Mouse (Mus musculus) limb, embryonic 11.5 days (tissue): ENCODE measurements around the gene Stap1. TPM values are rescaled to one million over a fixed set of nuclear protein-coding genes. Genes with fewer than 3 reads are reported as not detected.

Source experiments
- ATAC-seq: fragments of 200-750 bp; cut with Nextera tagmentation; 2 replicates; pipeline ENCODE4 v1.8.0; 2017; ENCODE audit warnings: low read depth; ENCODE audit not compliant: insufficient number of reproducible peaks, low FRiP score, low TSS enrichment
- DNase-seq: peaks from one replicate; pipeline ENCODE4 v3.0.0-alpha.2; 2015; ENCODE audit warnings: low spot score
- H3K27ac ChIP-seq: fragments of 300-500 bp; sonication (generic); replicated peaks from 2 replicates; pipeline ENCODE4 v1.5.1; 2014; ENCODE audit warnings: low read depth, mild to moderate bottlenecking, low read length
- H3K27me3 ChIP-seq: fragments of 300-500 bp; sonication (generic); 2 replicates; pipeline ENCODE4 v1.6.1; 2014; ENCODE audit warnings: mild to moderate bottlenecking, low read length, mixed read lengths; ENCODE audit not compliant: control insufficient read depth, insufficient read depth
- H3K36me3 ChIP-seq: fragments of 300-500 bp; sonication (generic); 2 replicates; pipeline ENCODE4 v1.6.1; 2014; ENCODE audit warnings: mild to moderate bottlenecking, low read length, moderate library complexity, mixed read lengths; ENCODE audit not compliant: control insufficient read depth, insufficient read depth
- H3K4me1 ChIP-seq: fragments of 300-500 bp; sonication (generic); 2 replicates; pipeline ENCODE4 v1.6.1; 2014; ENCODE audit warnings: low read length, mixed read lengths; ENCODE audit not compliant: control insufficient read depth, insufficient read depth
- H3K4me2 ChIP-seq: fragments of 300-500 bp; sonication (generic); 2 replicates; pipeline ENCODE4 v1.6.1; 2014; ENCODE audit warnings: low read depth, mild to moderate bottlenecking, moderate library complexity; ENCODE audit not compliant: severe bottlenecking
- H3K4me3 ChIP-seq: fragments of 300-500 bp; sonication (generic); 2 replicates; pipeline ENCODE4 v1.5.1; 2014; ENCODE audit warnings: low read depth, low read length
- H3K9ac ChIP-seq: fragments of 300-500 bp; sonication (generic); 2 replicates; pipeline ENCODE4 v1.6.1; 2014; ENCODE audit warnings: mild to moderate bottlenecking, low read length
- H3K9me3 ChIP-seq: fragments of 300-500 bp; sonication (generic); 2 replicates; pipeline ENCODE4 v1.6.1; 2016; ENCODE audit warnings: low read length; ENCODE audit not compliant: control insufficient read depth
- WGBS: fragments of 180-500 bp; shearing (Covaris S2); extraction: QIAGEN DNeasy Blood & Tissue Kit; methylation state at CpG from one replicate; pipeline ENCODE4 v1.1.7; 2014; 5-methylcytosine and 5-hydroxymethylcytosine counted together
- polyA plus RNA-seq: library from polyadenylated mRNA; unstranded; fragments of >200 nt; fragmentation: Nextera tagmentation; extraction: Ambion mirVana; gene quantifications from 2 replicates; pipeline ENCODE4 v1.2.1, GENCODE M21; 2014

Stap1 gene
- polyA plus RNA-seq, result 0.10 and 0.12 TPM in 2 replicates

DNA sequence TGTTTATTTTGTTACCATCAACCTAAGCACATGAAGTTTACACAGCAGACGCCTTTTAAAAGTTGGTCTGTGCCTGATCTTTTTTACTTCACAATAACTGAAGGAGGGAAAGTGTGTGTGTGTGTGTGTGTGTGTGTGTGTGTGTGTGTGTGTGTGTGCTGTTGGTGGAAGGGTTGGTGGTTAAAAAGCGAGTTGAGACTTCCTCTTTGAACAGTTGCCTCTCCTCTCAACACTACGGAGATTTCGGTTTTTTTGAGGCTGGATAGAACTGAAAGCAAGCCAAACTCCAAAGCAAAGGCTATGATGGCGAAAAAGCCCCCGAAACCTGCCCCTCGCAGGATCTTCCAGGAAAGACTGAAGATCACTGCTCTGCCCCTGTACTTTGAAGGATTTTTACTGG lies at the start of gene Stap1:
Stap1 (plus strand) TSS at position 209 of the 400 bp plus-strand sequence.
- H3K36me3 ChIP-seq, result no peaks in the 10 kb centered on the region
- WGBS, result 76% methylated on average over 7 of the region's 7 CpGs
- H3K9ac ChIP-seq, result no peak within 1 kb of the TSS
- no peak within 1 kb of the TSS for H3K4me3 ChIP-seq
- no peaks in the 10 kb centered on the region for H3K4me1 ChIP-seq
- H3K9me3 ChIP-seq, result no peaks in the 10 kb centered on the region
- no peak for ATAC-seq
- no peaks in the 10 kb centered on the region for H3K27me3 ChIP-seq
- H3K4me2 ChIP-seq, result no peak within 1 kb of the TSS
- no peak for DNase-seq
- no peak within 1 kb of the TSS for H3K27ac ChIP-seq

GRCm38 (mm10) chr5:86029820-86030219 lies 41.7 kb upstream of the Stap1 start:
- WGBS, result 83% methylated on average over 2 of the region's 2 CpGs
- no peak for DNase-seq
- peaks cover 4% of the 10 kb centered on the region; the same call in 1 of the 2 replicates for H3K36me3 ChIP-seq

GRCm38 (mm10) chr5:86063501-86063900 lies 8.0 kb upstream of the Stap1 start:
- no peak for DNase-seq
- H3K27ac ChIP-seq, result no peak overlapping the region
- no peaks in the 10 kb centered on the region for H3K27me3 ChIP-seq
- H3K4me1 ChIP-seq, result no peaks in the 10 kb centered on the region
- WGBS, result 100% methylated on average over 1 of the region's 1 CpGs
- no peaks in the 10 kb centered on the region for H3K9me3 ChIP-seq
- no peak for ATAC-seq
- H3K9ac ChIP-seq, result no peak overlapping the region
- H3K4me2 ChIP-seq, result peak overlapping the region; percentile 12; the same call in 1 of the 2 replicates
- H3K4me3 ChIP-seq, result no peak overlapping the region
- no peaks in the 10 kb centered on the region for H3K36me3 ChIP-seq

More at GRCm38 (mm10) chr5:86029820-86030219, 41.7 kb upstream of the Stap1 start:
- no peak overlapping the region for H3K4me2 ChIP-seq
- H3K4me1 ChIP-seq, result no peaks in the 10 kb centered on the region
- no peak overlapping the region for H3K9ac ChIP-seq
- no peak overlapping the region for H3K27ac ChIP-seq
- no peaks in the 10 kb centered on the region for H3K9me3 ChIP-seq
- no peak overlapping the region for H3K4me3 ChIP-seq
- H3K27me3 ChIP-seq, result no peaks in the 10 kb centered on the region
- ATAC-seq, result no peak

DNA sequence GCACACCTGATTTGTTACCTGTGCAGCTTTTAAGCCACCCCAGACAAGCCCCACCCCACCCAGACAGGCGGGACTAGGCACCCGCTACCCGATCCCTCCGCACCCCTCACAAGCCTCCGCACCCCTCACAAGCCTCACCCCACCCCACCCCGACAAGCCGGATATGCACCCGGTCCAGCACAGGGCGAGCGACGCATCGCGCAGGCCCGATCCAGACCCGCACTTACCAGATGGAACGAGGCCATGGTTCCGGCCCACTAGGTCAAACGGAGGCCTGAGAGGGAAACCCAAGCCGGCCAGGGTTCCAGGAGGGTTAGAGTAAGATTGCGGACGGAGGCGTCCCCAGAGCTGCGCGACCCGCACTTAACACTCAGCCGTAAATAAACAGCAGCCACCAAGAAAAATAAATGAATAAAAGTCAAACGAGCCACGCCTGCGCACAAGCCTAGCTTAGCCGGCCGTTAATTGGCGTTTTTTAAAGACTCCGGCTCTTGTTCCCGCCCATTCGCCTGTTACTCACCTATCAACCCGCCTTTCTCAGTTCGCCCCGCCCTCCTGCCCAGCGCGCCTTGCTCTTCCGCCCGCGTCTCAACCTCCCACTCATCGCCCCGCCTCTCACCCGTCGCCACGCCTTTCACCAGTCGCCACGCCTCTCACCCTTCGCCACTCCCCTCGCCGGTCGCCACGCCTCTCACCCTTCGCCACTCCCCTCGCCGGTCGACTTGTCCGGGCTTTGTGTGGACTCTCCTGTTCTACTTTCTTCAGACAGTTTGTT lies 6.3 kb upstream of the Stap1 start, which contains the start of gene Cenpc1:
Cenpc1 (minus strand) TSS at position 483 of the 775 bp plus-strand sequence.
- no peaks in the 10 kb centered on the region for H3K36me3 ChIP-seq
- WGBS, result under 1% methylated on average over 60 of the region's 60 CpGs
- peak within 1 kb of the TSS; percentile 48 for H3K4me2 ChIP-seq
- ATAC-seq (peak; percentile 99), DNase-seq (peak; percentile 98)
- no peaks in the 10 kb centered on the region for H3K9me3 ChIP-seq
- peak within 1 kb of the TSS; percentile 79 for H3K27ac ChIP-seq
- H3K27me3 ChIP-seq, result no peaks in the 10 kb centered on the region
- H3K4me1 ChIP-seq, result no peaks in the 10 kb centered on the region
- H3K4me3 ChIP-seq, result peak within 1 kb of the TSS; percentile 74
- peak within 1 kb of the TSS; percentile 82 for H3K9ac ChIP-seq

GRCm38 (mm10) chr5:86065876-86066550 lies 5.5 kb upstream of the Stap1 start:
- H3K4me3 ChIP-seq, result peak overlapping the region; percentile 74
- peak; percentile 71 for ATAC-seq
- 0 out of 2 replicates have a peak overlapping the region, but pooled peaks have one; percentile 52 for H3K27ac ChIP-seq
- H3K9ac ChIP-seq, result 0 out of 2 replicates have a peak overlapping the region, but pooled peaks have one; percentile 37
- WGBS, result under 1% methylated on average over 17 of the region's 17 CpGs
- H3K9me3 ChIP-seq, result no peaks in the 10 kb centered on the region
- no peaks in the 10 kb centered on the region for H3K4me1 ChIP-seq
- no peaks in the 10 kb centered on the region for H3K27me3 ChIP-seq
- DNase-seq, result no peak
- peak overlapping the region; percentile 48 for H3K4me2 ChIP-seq
- no peaks in the 10 kb centered on the region for H3K36me3 ChIP-seq

- H3K27me3 ChIP-seq, result no peaks in the 10 kb centered on the region
- 0 out of 2 replicates have a peak overlapping the region, but pooled peaks have one; percentile 37 for H3K9ac ChIP-seq
- no peaks in the 10 kb centered on the region for H3K9me3 ChIP-seq
- peak overlapping the region; percentile 48 for H3K4me2 ChIP-seq
- 2% methylated on average over 17 of the region's 17 CpGs for WGBS
- no peaks in the 10 kb centered on the region for H3K36me3 ChIP-seq
- H3K4me1 ChIP-seq, result no peaks in the 10 kb centered on the region
- ATAC-seq, result peak; percentile 41; the same call in 1 of the 2 replicates
- no peak overlapping the region for H3K27ac ChIP-seq
- peak overlapping the region; percentile 74 for H3K4me3 ChIP-seq
- peak; percentile 94 for DNase-seq
Observed at GRCm38 (mm10) chr5:86066551-86066929, 5.0 kb upstream of the Stap1 start.

DNA sequence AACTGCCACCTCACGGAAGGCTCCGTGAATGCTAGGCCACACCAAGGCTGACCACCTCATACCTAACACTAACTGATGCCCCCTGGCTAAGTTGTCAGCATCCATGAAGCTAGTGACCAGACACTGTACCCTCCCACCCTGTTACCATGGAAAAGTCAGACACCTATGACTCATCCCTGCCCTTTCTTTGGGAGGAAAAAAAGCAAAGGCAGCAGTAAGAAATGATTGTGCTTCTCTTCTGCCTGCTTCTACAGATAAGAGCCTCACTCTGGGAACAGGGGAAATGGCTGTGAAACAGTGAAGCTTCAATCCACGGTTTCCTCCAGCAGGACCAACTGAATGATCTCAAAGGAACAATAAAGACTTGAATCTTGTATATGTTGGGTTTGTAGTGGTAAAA lies 3.1 kb upstream of the Stap1 start:
- 85% methylated on average over 3 of the region's 3 CpGs for WGBS
- DNase-seq, result no peak
- H3K4me2 ChIP-seq, result no peak overlapping the region
- H3K9ac ChIP-seq, result no peak overlapping the region
- no peaks in the 10 kb centered on the region for H3K27me3 ChIP-seq
- no peak overlapping the region for H3K27ac ChIP-seq
- no peak overlapping the region for H3K4me3 ChIP-seq
- no peaks in the 10 kb centered on the region for H3K36me3 ChIP-seq
- no peaks in the 10 kb centered on the region for H3K9me3 ChIP-seq
- H3K4me1 ChIP-seq, result no peaks in the 10 kb centered on the region
- no peak for ATAC-seq

DNA sequence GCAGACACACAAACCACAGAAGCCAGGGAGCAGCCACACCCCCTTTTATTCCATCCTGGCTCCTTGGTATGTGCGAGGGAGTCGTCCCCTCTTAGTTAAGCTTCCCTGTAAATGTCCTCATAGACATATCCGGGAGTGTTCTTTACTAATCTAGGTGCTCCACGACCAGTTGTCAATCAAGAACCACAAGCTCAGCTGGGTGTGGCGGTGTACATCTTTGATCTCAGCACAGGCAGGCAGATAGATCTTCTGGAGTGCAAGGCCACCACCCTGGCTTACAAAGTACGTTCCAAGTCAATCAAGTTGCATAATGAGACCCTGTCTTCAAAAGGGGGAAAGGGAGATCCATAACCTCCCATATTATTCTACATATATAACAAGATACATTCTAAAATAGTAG lies 2.4 kb upstream of the Stap1 start:
- Histone ChIP-seq H3K36me3 (no peaks in the 10 kb centered on the region), H3K4me2 (no peak overlapping the region), H3K9me3 (no peaks in the 10 kb centered on the region), H3K27me3 (no peaks in the 10 kb centered on the region), H3K4me1 (no peaks in the 10 kb centered on the region), H3K4me3 (no peak overlapping the region), H3K9ac (no peak overlapping the region), H3K27ac (no peak overlapping the region)
- WGBS, result 80% methylated on average over 6 of the region's 6 CpGs
- ATAC-seq (no peak), DNase-seq (no peak)
